Mouse (Mus musculus) liver, postnatal 0 days (tissue): ENCODE measurements at regions not wholly inside any gene's neighbourhood (a gene's known extent, or its start where the extent isn't known, plus 50 kb on each side); places are given as distances from the start of the nearest gene placed in this dataset.
A peak's percentile ranks its signal among the peaks of the same experiment; 100 is the strongest.

Experiments
- ATAC-seq: fragments of 200-750 bp; cut with Nextera tagmentation; 2 replicates; pipeline ENCODE4 v1.8.0; 2017; ENCODE audit warnings: mild to moderate bottlenecking, moderate library complexity
- DNase-seq: peaks from one replicate; pipeline ENCODE4 v3.0.0-alpha.2; 2016
- H3K27ac ChIP-seq: fragments of 300-500 bp; sonication (generic); 2 replicates; pipeline ENCODE4 v1.5.1; 2014; ENCODE audit warnings: antibody characterized with exemption, moderate library complexity, mild to moderate bottlenecking, low read depth
- H3K27me3 ChIP-seq: fragments of 300-500 bp; sonication (generic); 2 replicates; pipeline ENCODE4 v1.6.1; 2014; ENCODE audit warnings: low read length, control low read depth, mixed read lengths; ENCODE audit not compliant: insufficient read depth
- H3K36me3 ChIP-seq: fragments of 300-500 bp; sonication (generic); replicated peaks from 2 replicates; pipeline ENCODE4 v1.6.1; 2014; ENCODE audit warnings: mild to moderate bottlenecking, control low read depth, low read length, moderate library complexity, mixed read lengths; ENCODE audit not compliant: insufficient read depth
- H3K4me1 ChIP-seq: fragments of 300-500 bp; sonication (generic); 2 replicates; pipeline ENCODE4 v1.6.1; 2014; ENCODE audit warnings: antibody characterized with exemption, mild to moderate bottlenecking, control low read depth; ENCODE audit not compliant: insufficient read depth
- H3K4me2 ChIP-seq: fragments of 300-500 bp; sonication (generic); 2 replicates; pipeline ENCODE4 v1.6.1; 2014; ENCODE audit warnings: low read depth, mild to moderate bottlenecking, low read length, moderate library complexity, mixed read lengths
- H3K4me3 ChIP-seq: fragments of 300-500 bp; sonication (generic); 2 replicates; pipeline ENCODE4 v1.5.1; 2014; ENCODE audit warnings: low read depth, low read length
- H3K9ac ChIP-seq: fragments of 300-500 bp; sonication (generic); replicated peaks from 2 replicates; pipeline ENCODE4 v1.6.1; 2014; ENCODE audit warnings: mild to moderate bottlenecking, moderate library complexity
- H3K9me3 ChIP-seq: fragments of 300-500 bp; sonication (generic); 2 replicates; pipeline ENCODE4 v1.6.1; 2016; ENCODE audit warnings: mild to moderate bottlenecking, control low read depth, low read length, mixed read lengths
- CTCF ChIP-seq: sonication (generic); IDR thresholded peaks from 2 replicates; pipeline ENCODE4 v1.5.1; 2016; ENCODE audit warnings: antibody characterized with exemption, low read depth
- EP300 ChIP-seq: IDR thresholded peaks from 2 replicates; pipeline ENCODE4 v1.6.1; 2016; ENCODE audit warnings: antibody characterized with exemption, low read depth, mild to moderate bottlenecking
- WGBS: fragments of 180-500 bp; shearing (Covaris S2); extraction: QIAGEN DNeasy Blood & Tissue Kit; methylation state at CpG from one replicate; pipeline ENCODE4 v1.1.7; 2014; ENCODE audit not compliant: insufficient replicate concordance; 5-methylcytosine and 5-hydroxymethylcytosine counted together

- Histone ChIP-seq H3K9ac (no peak overlapping the region), H3K27me3 (no peaks in the 10 kb centered on the region), H3K4me3 (no peak overlapping the region), H3K4me1 (no peaks in the 10 kb centered on the region), H3K27ac (no peak overlapping the region), H3K9me3 (no peaks in the 10 kb centered on the region), H3K36me3 (no peaks in the 10 kb centered on the region), H3K4me2 (no peak overlapping the region)
- no peak for DNase-seq
- 65% methylated on average over 1 of the region's 1 CpGs for WGBS
- ATAC-seq = no peak
- TF ChIP-seq EP300 (no peak), CTCF (no peak)
Observed at GRCm38 (mm10) chr5:27963765-27964164, 107.4 kb upstream of the Insig1 start.

GRCm38 (mm10) chr5:27995186-27995585, 76.0 kb upstream of the Insig1 start:
- no peak overlapping the region for H3K4me3 ChIP-seq
- 13% methylated on average over 2 of the region's 2 CpGs for WGBS
- no peaks in the 10 kb centered on the region for H3K36me3 ChIP-seq
- ATAC-seq = no peak
- H3K4me2 ChIP-seq = no peak overlapping the region
- TF ChIP-seq EP300 (no peak), CTCF (peak; percentile 92)
- no peak overlapping the region for H3K27ac ChIP-seq
- no peaks in the 10 kb centered on the region for H3K27me3 ChIP-seq
- DNase-seq = peak; percentile 82
- peaks cover 3% of the 10 kb centered on the region; the same call in 1 of the 2 replicates for H3K4me1 ChIP-seq
- H3K9ac ChIP-seq = no peak overlapping the region
- H3K9me3 ChIP-seq = no peaks in the 10 kb centered on the region

GRCm38 (mm10) chr5:27997751-27998150, 73.4 kb upstream of the Insig1 start:
- TF ChIP-seq CTCF = no peak
- TF ChIP-seq EP300 = peak; percentile 45; the same call in 1 of the 2 replicates
- Histone ChIP-seq H3K9ac (no peak overlapping the region), H3K4me1 (peaks cover 3% of the 10 kb centered on the region; the same call in 1 of the 2 replicates), H3K4me3 (no peak overlapping the region), H3K9me3 (no peaks in the 10 kb centered on the region), H3K27me3 (no peaks in the 10 kb centered on the region), H3K36me3 (no peaks in the 10 kb centered on the region), H3K4me2 (no peak overlapping the region), H3K27ac (peak overlapping the region; percentile 70)
- WGBS = 68% methylated on average over 8 of the region's 8 CpGs
- DNase-seq (no peak), ATAC-seq (peak; percentile 95)

- TF ChIP-seq CTCF = peak; percentile 14; the same call in 1 of the 2 replicates
- no peak for TF ChIP-seq EP300
- no peak overlapping the region for H3K4me3 ChIP-seq
- H3K27ac ChIP-seq = no peak overlapping the region
- peaks cover 15% of the 10 kb centered on the region for H3K4me1 ChIP-seq
- DNase-seq (no peak), ATAC-seq (no peak)
- H3K36me3 ChIP-seq = no peaks in the 10 kb centered on the region
- H3K27me3 ChIP-seq = no peaks in the 10 kb centered on the region
- 90% methylated on average over 1 of the region's 1 CpGs for WGBS
- no peaks in the 10 kb centered on the region for H3K9me3 ChIP-seq
- no peak overlapping the region for H3K9ac ChIP-seq
- no peak overlapping the region for H3K4me2 ChIP-seq
Observed at GRCm38 (mm10) chr5:28002922-28003321, 68.2 kb upstream of the Insig1 start.

- Histone ChIP-seq H3K27ac (peak overlapping the region; percentile 80), H3K27me3 (no peaks in the 10 kb centered on the region), H3K36me3 (no peaks in the 10 kb centered on the region), H3K9ac (no peak overlapping the region), H3K4me2 (no peak overlapping the region), H3K4me1 (peaks cover 15% of the 10 kb centered on the region), H3K4me3 (no peak overlapping the region), H3K9me3 (no peaks in the 10 kb centered on the region)
- WGBS = 44% methylated on average over 6 of the region's 6 CpGs
- peak; percentile 94 for ATAC-seq
- TF ChIP-seq EP300 (peak; percentile 79), CTCF (no peak)
- DNase-seq = no peak
Observed at GRCm38 (mm10) chr5:28003756-28004486, 67.2 kb upstream of the Insig1 start.

- no peak for ATAC-seq
Observed at GRCm38 (mm10) chr5:28004487-28004827, 66.7 kb upstream of the Insig1 start.

More at GRCm38 (mm10) chr5:28004487-28004827, 66.7 kb upstream of the Insig1 start:
- Histone ChIP-seq H3K9me3 (no peaks in the 10 kb centered on the region), H3K4me1 (peaks cover 18% of the 10 kb centered on the region), H3K27ac (peak overlapping the region; percentile 80), H3K36me3 (no peaks in the 10 kb centered on the region), H3K4me2 (no peak overlapping the region), H3K9ac (no peak overlapping the region), H3K27me3 (no peaks in the 10 kb centered on the region), H3K4me3 (no peak overlapping the region)
- DNase-seq = no peak
- TF ChIP-seq EP300 (no peak), CTCF (no peak)
